Mouse (Mus musculus) erythroblast, embryonic 14.5 days (primary cell): ENCODE results near the gene Dmwd. TPM values are rescaled to one million over a fixed set of nuclear protein-coding genes. Genes with fewer than 3 reads are reported as not detected.
A peak's percentile ranks its signal among the peaks of the same experiment; 100 is the strongest.

Experiments
- H3K27me3 ChIP-seq: 2 replicates; pipeline ENCODE4 v1.6.1; 2012; ENCODE audit warnings: inconsistent platforms; ENCODE audit not compliant: control insufficient read depth
- H3K36me3 ChIP-seq: 2 replicates; pipeline ENCODE4 v1.6.1; 2012; ENCODE audit warnings: mild to moderate bottlenecking, inconsistent platforms; ENCODE audit not compliant: control insufficient read depth
- H3K4me1 ChIP-seq: 2 replicates; pipeline ENCODE4 v1.6.1; 2012; ENCODE audit warnings: inconsistent platforms; ENCODE audit not compliant: control insufficient read depth
- H3K4me3 ChIP-seq: replicated peaks from 2 replicates; pipeline ENCODE3; 2012; ENCODE audit warnings: moderate library complexity, mild to moderate bottlenecking, inconsistent platforms
- H3K9me3 ChIP-seq: 2 replicates; pipeline ENCODE4 v1.6.1; 2012; ENCODE audit warnings: low read length, inconsistent platforms, mixed read lengths; ENCODE audit not compliant: control insufficient read depth
- GATA1 ChIP-seq: IDR thresholded peaks from 2 replicates; pipeline ENCODE4 v1.6.1; 2012; ENCODE audit warnings: low read length, inconsistent platforms, mixed read lengths
- TAL1 ChIP-seq: IDR thresholded peaks from 3 replicates; pipeline ENCODE4 v1.6.1; 2012; ENCODE audit warnings: low read length, inconsistent platforms, mixed read lengths
- polyA plus RNA-seq: library from polyadenylated mRNA; stranded (reverse); fragments of >175 nt; gene quantifications from 2 replicates; pipeline ENCODE4 v1.2.3, GENCODE M21; 2012

The Dmwd gene
- polyA plus RNA-seq, result 8.5 and 10.2 TPM in 2 replicates

DNA sequence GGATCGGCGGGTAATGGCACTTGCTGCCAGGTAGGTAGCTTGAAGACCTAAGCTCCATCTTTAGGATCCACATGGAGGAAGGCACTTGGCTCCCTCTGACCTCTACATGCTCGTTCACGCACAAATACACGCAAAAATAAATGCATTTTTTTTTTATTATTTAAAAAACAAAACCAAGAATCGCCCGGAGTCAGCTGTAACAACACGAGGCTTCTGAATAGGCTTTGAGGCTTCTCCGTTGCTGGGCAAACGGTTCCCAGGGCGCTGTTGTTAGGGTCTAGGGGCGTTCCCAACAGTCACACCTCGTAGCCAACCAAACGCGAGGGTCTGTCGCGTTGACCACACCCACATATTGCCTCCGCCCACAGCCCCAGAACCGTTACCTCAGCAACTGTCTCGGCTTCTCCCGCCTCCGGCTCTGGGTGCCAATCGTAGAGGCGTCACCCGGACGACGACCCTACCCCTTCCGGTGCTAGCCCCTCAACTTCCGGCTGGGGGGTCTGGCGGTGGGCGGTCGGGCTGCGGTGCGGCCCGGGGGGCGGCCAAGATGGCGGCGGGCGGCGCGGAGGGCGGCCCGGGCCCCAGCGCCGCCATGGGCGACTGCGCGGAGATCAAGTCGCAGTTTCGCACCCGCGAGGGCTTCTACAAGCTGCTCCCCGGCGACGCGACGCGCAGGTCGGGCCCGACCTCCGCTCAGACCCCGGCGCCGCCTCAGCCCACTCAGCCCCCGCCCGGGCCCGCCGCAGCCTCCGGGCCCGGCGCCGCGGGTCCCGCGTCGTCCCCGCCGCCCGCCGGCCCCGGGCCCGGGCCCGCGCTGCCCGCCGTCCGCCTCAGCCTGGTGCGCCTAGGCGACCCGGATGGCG is at the start of gene Dmwd:
Gene Dmwd, plus strand, starts transcription at position 505 of the 863 bp plus-strand sequence.
- Histone ChIP-seq H3K36me3 (peaks cover 33% of the 10 kb centered on the region), H3K4me3 (peak within 1 kb of the TSS; percentile 83), H3K9me3 (no peaks in the 10 kb centered on the region), H3K27me3 (no peaks in the 10 kb centered on the region), H3K4me1 (peaks cover 38% of the 10 kb centered on the region)
- TF ChIP-seq GATA1 (no peak), TAL1 (no peak)

GRCm38 (mm10) chr7:19028067-19028466 is 48.0 kb upstream of the Dmwd start:
- peaks cover 52% of the 10 kb centered on the region for H3K36me3 ChIP-seq
- no peaks in the 10 kb centered on the region; the same call in 1 of the 2 replicates for H3K9me3 ChIP-seq
- peaks cover 9% of the 10 kb centered on the region for H3K27me3 ChIP-seq
- no peak for TF ChIP-seq TAL1
- no peak for TF ChIP-seq GATA1
- H3K4me1 ChIP-seq, result peaks cover 44% of the 10 kb centered on the region
- H3K4me3 ChIP-seq, result no peak overlapping the region

- Histone ChIP-seq H3K36me3 (peaks cover 61% of the 10 kb centered on the region), H3K9me3 (no peaks in the 10 kb centered on the region), H3K4me3 (no peak overlapping the region), H3K4me1 (peaks cover 35% of the 10 kb centered on the region), H3K27me3 (no peaks in the 10 kb centered on the region)
- TF ChIP-seq TAL1 (no peak), GATA1 (no peak)
These were observed 46.9 kb upstream of the Dmwd start for GRCm38 (mm10) chr7:19029084-19029653.

GRCm38 (mm10) chr7:19031641-19032040 is 44.4 kb upstream of the Dmwd start:
- TF ChIP-seq GATA1 (no peak), TAL1 (no peak)
- Histone ChIP-seq H3K27me3 (no peaks in the 10 kb centered on the region), H3K4me1 (peaks cover 14% of the 10 kb centered on the region), H3K36me3 (peaks cover 84% of the 10 kb centered on the region), H3K4me3 (no peak overlapping the region), H3K9me3 (no peaks in the 10 kb centered on the region)

DNA sequence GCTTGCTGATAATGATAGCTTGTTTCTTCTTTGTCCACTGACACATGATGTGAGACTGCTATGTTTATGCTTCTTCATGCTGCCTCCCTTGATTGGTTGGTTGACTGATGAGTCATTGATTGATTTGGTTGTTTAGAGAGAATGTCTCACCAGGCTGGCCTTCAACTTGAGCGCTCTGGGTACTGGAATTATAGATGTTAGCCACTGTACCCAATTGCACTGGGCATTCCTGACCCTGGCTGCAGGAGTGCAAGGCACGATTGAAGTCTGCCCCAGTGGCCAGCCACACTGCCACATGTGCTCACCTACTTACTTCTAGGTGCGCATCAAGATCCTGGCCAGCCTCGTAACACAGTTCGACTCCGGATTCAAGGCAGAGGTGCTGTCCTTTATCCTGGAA is 31.4 kb upstream of the Dmwd start:
- no peak for TF ChIP-seq TAL1
- no peak for TF ChIP-seq GATA1
- Histone ChIP-seq H3K4me3 (no peak overlapping the region), H3K27me3 (no peaks in the 10 kb centered on the region), H3K36me3 (peaks cover 99% of the 10 kb centered on the region), H3K9me3 (no peaks in the 10 kb centered on the region), H3K4me1 (no peaks in the 10 kb centered on the region)

- H3K36me3 ChIP-seq, result peaks cover 99% of the 10 kb centered on the region
- no peak for TF ChIP-seq GATA1
- H3K4me3 ChIP-seq, result no peak overlapping the region
- no peaks in the 10 kb centered on the region for H3K4me1 ChIP-seq
- H3K27me3 ChIP-seq, result no peaks in the 10 kb centered on the region
- H3K9me3 ChIP-seq, result no peaks in the 10 kb centered on the region
These were observed 29.5 kb upstream of the Dmwd start for GRCm38 (mm10) chr7:19046286-19047069.

DNA sequence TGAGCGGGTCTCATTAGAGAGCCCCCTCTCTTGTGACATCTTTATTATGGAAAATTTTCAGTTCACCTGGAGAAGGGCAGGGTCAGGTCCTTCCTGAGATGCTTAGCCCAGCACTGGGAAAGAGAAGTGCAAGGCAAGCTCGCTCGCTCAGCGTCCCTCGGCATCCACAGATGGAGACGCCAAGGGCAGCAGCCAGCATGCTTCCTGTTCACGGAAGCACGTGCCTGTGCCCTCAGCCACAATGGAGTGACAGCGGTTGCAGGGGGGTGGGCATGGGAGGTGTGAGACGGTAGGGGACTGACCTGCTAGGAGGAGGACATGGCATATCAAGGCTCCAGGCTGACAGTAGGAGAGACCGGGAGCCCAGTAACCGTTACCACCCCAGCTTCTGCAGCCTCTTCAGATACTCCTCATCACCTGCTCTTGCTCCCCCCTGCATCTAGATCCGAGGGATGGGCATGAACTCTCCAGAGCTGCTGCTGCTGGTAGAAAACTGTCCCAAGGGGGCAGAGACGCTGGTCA is 28.0 kb upstream of the Dmwd start:
- peaks cover 99% of the 10 kb centered on the region for H3K36me3 ChIP-seq
- TF ChIP-seq TAL1 (no peak), GATA1 (no peak)
- no peaks in the 10 kb centered on the region for H3K4me1 ChIP-seq
- H3K27me3 ChIP-seq, result no peaks in the 10 kb centered on the region
- no peaks in the 10 kb centered on the region for H3K9me3 ChIP-seq
- no peak overlapping the region for H3K4me3 ChIP-seq

DNA sequence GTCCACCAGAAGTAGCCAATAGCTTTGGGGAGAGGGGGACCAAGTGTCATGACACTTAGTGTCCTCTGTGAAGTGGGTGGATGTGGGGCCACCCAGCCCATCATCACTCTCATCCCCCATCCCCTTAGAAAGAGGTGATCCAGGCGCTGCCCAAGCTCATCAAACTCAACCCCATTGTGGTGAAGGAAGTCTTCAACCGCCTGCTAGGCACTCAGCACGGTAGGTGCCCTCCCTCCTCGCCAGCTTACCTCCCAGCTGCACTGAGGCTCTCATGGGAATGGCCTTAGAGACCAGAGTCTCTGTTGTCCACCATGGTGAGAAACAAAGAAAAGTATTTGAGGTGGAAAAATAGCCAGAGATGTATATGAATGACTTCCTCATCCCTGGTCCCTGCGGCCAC is 26.8 kb upstream of the Dmwd start:
- no peaks in the 10 kb centered on the region for H3K9me3 ChIP-seq
- peaks cover 98% of the 10 kb centered on the region for H3K36me3 ChIP-seq
- no peaks in the 10 kb centered on the region for H3K4me1 ChIP-seq
- H3K27me3 ChIP-seq, result no peaks in the 10 kb centered on the region
- no peak overlapping the region for H3K4me3 ChIP-seq
- TF ChIP-seq TAL1, result no peak
- no peak for TF ChIP-seq GATA1

DNA sequence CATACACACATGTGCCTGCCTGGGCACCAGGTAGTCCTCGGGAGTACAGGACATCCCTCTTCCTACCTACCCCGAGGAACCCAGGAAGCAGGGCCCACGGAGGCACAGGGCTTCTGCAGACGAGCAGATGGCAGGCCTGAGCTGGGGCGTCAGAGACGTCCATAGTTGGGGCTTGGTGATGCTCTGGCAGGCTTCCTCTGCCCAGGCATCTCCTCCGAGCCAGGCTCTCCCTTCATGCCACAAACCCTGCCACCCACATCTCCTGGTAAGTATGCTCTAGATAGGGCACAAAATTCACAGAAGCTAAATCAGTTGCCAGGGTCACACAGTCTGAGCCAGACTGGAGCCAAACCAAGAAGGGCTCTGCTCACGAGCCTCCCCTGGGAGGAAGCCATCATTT is 25.9 kb upstream of the Dmwd start:
- no peak for TF ChIP-seq GATA1
- TF ChIP-seq TAL1, result no peak
- Histone ChIP-seq H3K9me3 (no peaks in the 10 kb centered on the region), H3K4me1 (no peaks in the 10 kb centered on the region), H3K27me3 (no peaks in the 10 kb centered on the region), H3K36me3 (peaks cover 98% of the 10 kb centered on the region), H3K4me3 (no peak overlapping the region)
